Mouse (Mus musculus): Measurements from ENCODE around the gene Naglu. TPM values are rescaled to one million over a fixed set of nuclear protein-coding genes. Genes with fewer than 3 reads are reported as not detected.

Gene Naglu
- polyA plus RNA-seq, 1 experiment from 2014 or later, result 18.9 TPM

GRCm38 (mm10) chr11:101089931-101090330, 20.1 kb downstream of the Naglu start:
- Histone ChIP-seq H3K9me3 (ENCODE audit: low read length) (no peaks in the 10 kb centered on the region), H3K27ac (ENCODE audit: low read length) (peak overlapping the region; percentile 44; the same call in 1 of the 2 replicates), H3K36me3 (ENCODE audit: insufficient read depth, low read length) (peaks cover 15% of the 10 kb centered on the region; the same call in 1 of the 2 replicates), H3K4me2 (replicated peaks; ENCODE audit: low read depth, low read length) (no peak overlapping the region), H3K4me1 (ENCODE audit: insufficient read depth, low read depth, low read length) (peaks cover 19% of the 10 kb centered on the region; the same call in 1 of the 2 replicates), H3K9ac (replicated peaks; ENCODE audit: low read depth) (no peak overlapping the region), H3K4me3 (ENCODE audit: low read depth, low read length) (no peak overlapping the region), H3K27me3 (replicated peaks; ENCODE audit: insufficient read depth, low read length) (no peaks in the 10 kb centered on the region)
- TF ChIP-seq CTCF (IDR thresholded peaks at IDR 0.05) (no peak), EP300 (IDR thresholded peaks at IDR 0.05) (peak; percentile 35; the same call in 1 of the 2 replicates)
- DNase-seq (ENCODE audit: low spot score) (peak; percentile 73), ATAC-seq (peak; percentile 13; the same call in 1 of the 2 replicates)
- WGBS, result 51% methylated on average over 1 of the region's 1 CpGs

GRCm38 (mm10) chr11:101094930-101095313, 25.1 kb downstream of the Naglu start:
- Histone ChIP-seq H3K27me3 (replicated peaks; ENCODE audit: insufficient read depth, low read length) (no peaks in the 10 kb centered on the region), H3K4me1 (ENCODE audit: insufficient read depth, low read depth, low read length) (peaks cover 8% of the 10 kb centered on the region), H3K36me3 (ENCODE audit: insufficient read depth, low read length) (peaks cover 38% of the 10 kb centered on the region), H3K27ac (ENCODE audit: low read length) (no peak overlapping the region), H3K9ac (replicated peaks; ENCODE audit: low read depth) (peak overlapping the region; percentile 73), H3K4me3 (ENCODE audit: low read depth, low read length) (peak overlapping the region; percentile 71), H3K4me2 (replicated peaks; ENCODE audit: low read depth, low read length) (peak overlapping the region; percentile 88), H3K9me3 (ENCODE audit: low read length) (no peaks in the 10 kb centered on the region)
- WGBS, result 1% methylated on average over 18 of the region's 18 CpGs
- ATAC-seq, result no peak
- no peak for TF ChIP-seq EP300 (IDR thresholded peaks at IDR 0.05)
- TF ChIP-seq CTCF (IDR thresholded peaks at IDR 0.05), result no peak
- DNase-seq (ENCODE audit: low spot score), result no peak

GRCm38 (mm10) chr11:101095314-101096024, 25.7 kb downstream of the Naglu start, which contains the start of gene Psmc3ip:
Psmc3ip (minus strand) TSS chr11:101095436.
- peak; percentile 98 for DNase-seq (ENCODE audit: low spot score)
- H3K27ac ChIP-seq (ENCODE audit: low read length), result peak within 1 kb of the TSS; percentile 92
- H3K9ac ChIP-seq (replicated peaks; ENCODE audit: low read depth), result peak within 1 kb of the TSS; percentile 73
- peak; percentile 99 for ATAC-seq
- TF ChIP-seq CTCF (IDR thresholded peaks at IDR 0.05) (peak; percentile 84), EP300 (IDR thresholded peaks at IDR 0.05) (no peak)
- no peaks in the 10 kb centered on the region for H3K9me3 ChIP-seq (ENCODE audit: low read length)
- H3K4me1 ChIP-seq (ENCODE audit: insufficient read depth, low read depth, low read length), result peaks cover 8% of the 10 kb centered on the region
- peaks cover 43% of the 10 kb centered on the region for H3K36me3 ChIP-seq (ENCODE audit: insufficient read depth, low read length)
- WGBS, result under 1% methylated on average over 43 of the region's 43 CpGs
- peak within 1 kb of the TSS; percentile 88 for H3K4me2 ChIP-seq (replicated peaks; ENCODE audit: low read depth, low read length)
- H3K4me3 ChIP-seq (ENCODE audit: low read depth, low read length), result peak within 1 kb of the TSS; percentile 71
- H3K27me3 ChIP-seq (replicated peaks; ENCODE audit: insufficient read depth, low read length), result no peaks in the 10 kb centered on the region

GRCm38 (mm10) chr11:101098231-101098630, 28.4 kb downstream of the Naglu start:
- H3K9ac ChIP-seq (replicated peaks; ENCODE audit: low read depth), result no peak overlapping the region
- H3K4me1 ChIP-seq (ENCODE audit: insufficient read depth, low read depth, low read length), result peaks cover 8% of the 10 kb centered on the region
- TF ChIP-seq CTCF (IDR thresholded peaks at IDR 0.05), result no peak
- TF ChIP-seq EP300 (IDR thresholded peaks at IDR 0.05), result no peak
- H3K4me3 ChIP-seq (ENCODE audit: low read depth, low read length), result no peak overlapping the region
- ATAC-seq (no peak), DNase-seq (ENCODE audit: low spot score) (no peak)
- no peaks in the 10 kb centered on the region for H3K27me3 ChIP-seq (replicated peaks; ENCODE audit: insufficient read depth, low read length)
- no peak overlapping the region for H3K4me2 ChIP-seq (replicated peaks; ENCODE audit: low read depth, low read length)
- no peak overlapping the region for H3K27ac ChIP-seq (ENCODE audit: low read length)
- 91% methylated on average over 8 of the region's 8 CpGs for WGBS
- H3K9me3 ChIP-seq (ENCODE audit: low read length), result no peaks in the 10 kb centered on the region
- H3K36me3 ChIP-seq (ENCODE audit: insufficient read depth, low read length), result peaks cover 47% of the 10 kb centered on the region

GRCm38 (mm10) chr11:101103011-101103410, 33.2 kb downstream of the Naglu start:
- Histone ChIP-seq H3K9ac (replicated peaks; ENCODE audit: low read depth) (no peak overlapping the region), H3K4me1 (ENCODE audit: insufficient read depth, low read depth, low read length) (no peaks in the 10 kb centered on the region), H3K4me3 (ENCODE audit: low read depth, low read length) (no peak overlapping the region), H3K9me3 (ENCODE audit: low read length) (no peaks in the 10 kb centered on the region), H3K4me2 (replicated peaks; ENCODE audit: low read depth, low read length) (no peak overlapping the region), H3K27ac (ENCODE audit: low read length) (no peak overlapping the region), H3K27me3 (replicated peaks; ENCODE audit: insufficient read depth, low read length) (no peaks in the 10 kb centered on the region), H3K36me3 (ENCODE audit: insufficient read depth, low read length) (peaks cover 50% of the 10 kb centered on the region)
- ATAC-seq, result no peak
- DNase-seq (ENCODE audit: low spot score), result no peak
- TF ChIP-seq CTCF (IDR thresholded peaks at IDR 0.05) (no peak), EP300 (IDR thresholded peaks at IDR 0.05) (no peak)
- WGBS, result 91% methylated on average over 5 of the region's 5 CpGs

GRCm38 (mm10) chr11:101109351-101109750, 39.5 kb downstream of the Naglu start:
- DNase-seq (ENCODE audit: low spot score) (no peak), ATAC-seq (no peak)
- TF ChIP-seq EP300 (IDR thresholded peaks at IDR 0.05), result no peak
- no peak for TF ChIP-seq CTCF (IDR thresholded peaks at IDR 0.05)
- 78% methylated on average over 4 of the region's 4 CpGs for WGBS
- Histone ChIP-seq H3K27ac (ENCODE audit: low read length) (no peak overlapping the region), H3K9ac (replicated peaks; ENCODE audit: low read depth) (no peak overlapping the region), H3K36me3 (ENCODE audit: insufficient read depth, low read length) (peaks cover 10% of the 10 kb centered on the region; the same call in 1 of the 2 replicates), H3K4me2 (replicated peaks; ENCODE audit: low read depth, low read length) (no peak overlapping the region), H3K4me1 (ENCODE audit: insufficient read depth, low read depth, low read length) (no peaks in the 10 kb centered on the region), H3K4me3 (ENCODE audit: low read depth, low read length) (no peak overlapping the region), H3K27me3 (replicated peaks; ENCODE audit: insufficient read depth, low read length) (no peaks in the 10 kb centered on the region), H3K9me3 (ENCODE audit: low read length) (no peaks in the 10 kb centered on the region)

All from lung, postnatal 0 days (tissue).